Mouse (Mus musculus): Measurements from ENCODE around the gene Kif1a.
A peak's percentile ranks its signal among the peaks of the same experiment; 100 is the strongest.

Gene Kif1a

GRCm38 (mm10) chr1:93092582-93092981 is 9.2 kb downstream of the Kif1a start:
- DNase-seq, result peak; percentile 25 to 41

DNA sequence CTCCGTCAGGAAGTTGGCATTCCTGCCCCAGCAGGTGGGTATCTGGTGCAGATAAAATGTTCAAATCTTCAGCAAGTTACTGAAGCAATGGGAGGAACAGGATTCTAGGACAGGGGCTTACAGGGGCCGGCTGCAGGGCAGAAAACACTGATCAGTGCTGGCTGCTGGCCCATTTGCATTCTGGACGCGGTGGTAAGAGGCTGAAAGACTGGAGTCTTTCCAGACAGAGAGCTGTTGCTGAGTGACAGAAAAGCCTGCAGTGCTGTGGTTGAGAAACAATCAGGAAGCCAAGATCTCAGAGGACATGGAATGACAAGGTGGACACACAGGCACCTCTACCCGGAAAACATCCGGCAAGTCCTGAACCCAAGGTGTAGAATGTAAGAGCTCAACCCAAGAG is 16.6 kb downstream of the Kif1a start:
- DNase-seq, result peak; percentile 63 to 75

- peak; percentile 79 to 88 for DNase-seq
Observed at GRCm38 (mm10) chr1:93083420-93084285, 18.1 kb downstream of the Kif1a start.

DNA sequence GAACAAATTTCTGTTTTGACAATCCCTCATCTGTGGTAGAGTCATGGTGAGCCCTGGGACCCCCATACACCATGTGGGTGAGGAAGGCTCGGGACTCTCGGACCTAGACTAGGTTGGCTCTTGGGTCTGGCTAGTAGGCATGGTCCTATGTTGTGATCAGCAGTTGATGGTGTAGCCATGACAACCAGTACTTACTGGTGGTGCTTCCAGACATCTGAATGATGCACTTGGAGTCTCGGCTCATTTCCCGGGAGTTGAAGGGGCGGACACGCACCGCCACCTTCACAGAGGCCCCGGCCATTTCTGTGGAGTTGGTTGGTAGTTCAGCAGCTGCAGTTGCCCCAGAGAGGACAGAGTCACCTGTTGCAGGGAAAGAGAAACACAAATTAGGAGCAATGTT is 19.6 kb downstream of the Kif1a start:
- DNase-seq, result no peak

- DNase-seq, result peak; percentile 83 to 85
Observed at GRCm38 (mm10) chr1:93080930-93081589, 20.7 kb downstream of the Kif1a start.

GRCm38 (mm10) chr1:93079602-93080001 is 22.1 kb downstream of the Kif1a start:
- no peak for DNase-seq

DNA sequence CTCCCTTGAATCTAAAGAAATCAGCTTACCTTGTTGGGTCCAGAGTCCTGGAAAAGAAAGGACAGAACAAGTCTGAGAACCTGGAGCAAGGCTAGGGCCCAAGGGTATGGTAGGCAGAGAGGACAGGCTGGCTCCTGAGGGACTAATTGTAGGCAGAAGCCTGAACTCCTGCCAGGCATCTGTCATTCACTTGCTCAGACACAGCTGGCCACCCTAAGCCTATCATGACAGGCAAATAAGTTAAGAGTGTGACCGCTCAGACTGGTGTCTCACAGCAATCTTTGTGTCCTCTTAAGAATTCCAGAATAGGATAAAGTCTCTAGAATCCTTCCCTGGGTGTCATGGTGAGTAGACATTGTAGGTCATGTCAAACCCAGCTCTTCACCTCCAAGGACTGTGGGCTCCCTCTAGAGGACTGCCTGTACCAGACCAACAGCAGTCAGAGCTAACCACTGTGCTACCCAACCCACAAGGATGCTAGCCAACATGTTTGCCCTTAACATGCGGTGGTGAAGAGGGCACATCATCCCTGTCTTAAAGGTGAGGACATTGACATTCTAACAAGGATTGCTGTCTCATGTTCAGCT is 29.4 kb downstream of the Kif1a start:
- DNase-seq, result no peak

DNA sequence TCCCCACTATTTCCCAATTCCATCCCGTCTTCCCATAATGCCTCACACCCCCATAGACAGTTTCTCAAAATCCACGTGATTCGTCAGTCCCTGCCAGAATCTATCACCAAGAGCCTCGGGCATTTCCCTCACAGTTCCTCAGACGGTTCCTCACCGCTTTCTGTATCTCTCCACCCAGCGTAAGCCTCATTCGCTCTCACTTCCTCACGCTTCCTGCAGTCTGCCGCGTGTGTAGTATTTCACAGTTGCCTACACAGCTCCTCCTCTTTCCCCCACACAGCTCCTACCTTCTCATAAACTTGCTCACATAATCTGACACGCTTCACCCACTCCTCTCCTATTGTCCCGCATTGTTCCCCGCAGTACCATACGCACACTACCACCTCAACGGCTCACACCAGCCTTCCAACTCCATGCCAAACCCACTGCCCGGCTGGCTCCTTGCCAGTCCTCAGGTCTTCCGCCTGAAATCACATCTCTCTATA is 30.2 kb downstream of the Kif1a start:
- peak; percentile 51 to 61 for DNase-seq

- DNase-seq, result peak; percentile 60 to 70
Observed at GRCm38 (mm10) chr1:93070881-93071280, 30.9 kb downstream of the Kif1a start.

- peak; percentile 76 to 77 for DNase-seq
Observed at GRCm38 (mm10) chr1:93068553-93068952, 33.2 kb downstream of the Kif1a start.

GRCm38 (mm10) chr1:93065654-93066053 is 36.1 kb downstream of the Kif1a start:
- peak; percentile 62 to 75 for DNase-seq

DNA sequence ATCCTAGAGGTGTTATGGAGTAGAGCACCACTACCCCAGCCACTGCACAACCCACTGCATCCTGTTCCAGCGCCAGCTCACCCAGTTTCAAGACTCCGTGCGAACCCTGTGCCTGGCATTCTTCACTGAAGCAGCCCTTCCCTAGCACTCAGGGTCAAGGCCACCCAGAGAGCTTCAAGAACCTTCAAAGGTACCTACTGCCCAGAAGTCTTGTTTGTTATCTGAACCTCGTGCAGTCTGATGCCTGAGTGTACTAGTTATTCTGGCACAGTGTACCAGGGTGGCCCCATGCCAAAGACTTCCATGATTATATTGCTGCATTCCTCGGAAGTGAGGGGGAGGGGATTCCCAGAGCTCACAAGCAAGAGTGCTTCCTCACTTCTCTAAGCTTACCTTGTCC is 38.1 kb downstream of the Kif1a start:
- DNase-seq, result peak; percentile 51 to 75

- DNase-seq, result no peak
Observed at GRCm38 (mm10) chr1:93051124-93051833, 50.5 kb downstream of the Kif1a start.

DNA sequence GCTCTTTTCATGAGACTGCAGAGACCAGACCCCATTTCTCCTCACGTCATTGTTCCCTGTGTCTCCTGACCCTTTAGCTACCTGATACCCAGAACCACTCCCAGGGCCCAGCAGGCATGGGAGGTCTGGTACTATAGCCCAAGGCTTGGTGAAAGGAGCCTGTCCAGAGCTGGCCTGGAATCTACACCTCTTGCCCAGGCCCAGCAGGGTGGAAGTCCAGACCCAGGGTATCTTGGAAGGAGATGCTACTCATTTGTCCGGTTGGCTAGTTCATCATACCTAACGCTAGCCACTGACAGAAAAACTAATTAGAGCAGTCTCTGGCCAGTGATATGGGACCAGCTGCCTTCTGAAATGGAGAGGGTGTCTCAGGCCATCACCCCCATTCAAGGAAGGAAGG is 51.7 kb downstream of the Kif1a start:
- DNase-seq, result peak; percentile 73 to 78

GRCm38 (mm10) chr1:93046153-93046789 is 55.5 kb downstream of the Kif1a start:
- no peak for DNase-seq

DNA sequence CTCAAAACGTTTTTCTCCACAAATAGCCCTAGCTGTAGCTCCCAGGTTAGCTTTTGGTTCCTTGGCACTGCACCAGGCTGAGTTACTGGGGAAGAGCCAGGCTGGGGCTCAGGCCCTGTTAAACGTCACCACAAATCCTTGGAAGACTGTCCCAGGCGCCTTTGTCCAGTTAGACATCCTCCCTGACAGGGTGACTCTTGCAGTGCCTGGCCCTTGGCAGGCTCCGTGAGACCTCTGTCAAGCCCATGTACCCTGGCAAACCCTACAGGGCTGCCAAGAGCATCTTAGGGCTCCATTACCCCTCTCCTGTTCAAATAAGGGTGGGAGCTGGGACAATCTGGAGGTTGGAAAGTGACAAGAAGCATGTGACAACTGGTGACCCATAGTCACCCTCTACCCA is 65.8 kb downstream of the Kif1a start:
- no peak for DNase-seq

- DNase-seq, result no peak
Observed at GRCm38 (mm10) chr1:93033989-93034388, 67.8 kb downstream of the Kif1a start.

GRCm38 (mm10) chr1:93031199-93031598 is 70.6 kb downstream of the Kif1a start:
- no peak for DNase-seq

DNA sequence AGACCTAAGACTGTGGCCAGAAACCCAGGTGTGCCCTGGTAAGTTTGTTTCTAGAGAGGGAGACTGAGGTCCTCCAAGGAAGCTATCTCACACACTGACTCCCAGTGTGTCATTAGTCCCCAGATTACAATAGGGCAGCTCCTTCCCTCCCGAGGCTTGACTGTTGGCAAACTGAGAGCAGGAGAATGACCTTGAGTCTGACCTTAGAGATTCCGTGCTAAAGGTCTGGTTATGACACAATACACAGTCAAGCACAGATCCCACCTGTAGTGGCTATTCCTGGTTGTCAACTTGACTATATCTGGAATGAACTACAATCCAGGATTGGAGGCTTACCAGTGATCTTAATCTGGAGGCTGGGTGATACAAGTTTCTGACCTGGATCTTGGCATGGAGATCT is 71.7 kb downstream of the Kif1a start:
- DNase-seq, result no peak

GRCm38 (mm10) chr1:93029387-93029786 is 72.4 kb downstream of the Kif1a start:
- DNase-seq, result no peak

DNA sequence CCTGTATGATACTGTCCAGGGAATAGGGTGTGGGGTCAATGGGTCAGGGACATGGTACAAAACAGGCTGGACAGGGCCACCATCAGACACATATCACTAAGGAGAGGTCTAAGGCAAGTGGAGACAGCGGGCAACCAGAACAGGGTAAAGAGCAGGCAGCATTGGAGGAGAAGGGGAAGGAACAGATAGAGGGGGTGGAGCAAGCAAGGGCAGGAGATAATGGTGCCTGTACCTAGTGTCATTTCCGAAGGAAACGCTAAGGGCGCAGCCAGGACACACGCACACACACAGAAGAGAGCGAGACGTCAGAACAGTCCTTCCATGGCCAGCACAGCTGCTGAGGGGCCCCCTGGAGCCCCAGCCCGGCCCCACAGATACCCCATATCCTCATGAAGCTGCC is 75.2 kb downstream of the Kif1a start:
- DNase-seq, result no peak

GRCm38 (mm10) chr1:93020602-93021001 is 81.1 kb downstream of the Kif1a start:
- no peak for DNase-seq
